Mouse (Mus musculus) layer of hippocampus, postnatal 10 days (tissue): ENCODE data around the gene Fblim1. TPM values are rescaled to one million over a fixed set of nuclear protein-coding genes. Genes with fewer than 3 reads are reported as not detected.
A peak's percentile ranks its signal among the peaks of the same experiment; 100 is the strongest.
"Not testable (repeated sequence)": the region's sequence is repeated elsewhere in the genome, so short reads cannot be mapped to it uniquely, and the experiment has no call there.

Experiments
- DNase-seq, 2 experiments: peaks; one replicate each; pipeline ENCODE4 v3.0.0; 2021; ENCODE audit warnings: low spot score in 2 of 2
- total RNA-seq, 2 experiments: library from RNA; stranded (reverse); gene quantifications; 2 replicates each; pipeline ENCODE4 v1.2.3; 2021

The Fblim1 gene
- total RNA-seq, 2 experiments from 2014 or later, result 4.6 to 5.0 TPM

GRCm38 (mm10) chr4:141570821-141571220 lies 35.1 kb downstream of the Fblim1 start:
- no peak for DNase-seq

DNA sequence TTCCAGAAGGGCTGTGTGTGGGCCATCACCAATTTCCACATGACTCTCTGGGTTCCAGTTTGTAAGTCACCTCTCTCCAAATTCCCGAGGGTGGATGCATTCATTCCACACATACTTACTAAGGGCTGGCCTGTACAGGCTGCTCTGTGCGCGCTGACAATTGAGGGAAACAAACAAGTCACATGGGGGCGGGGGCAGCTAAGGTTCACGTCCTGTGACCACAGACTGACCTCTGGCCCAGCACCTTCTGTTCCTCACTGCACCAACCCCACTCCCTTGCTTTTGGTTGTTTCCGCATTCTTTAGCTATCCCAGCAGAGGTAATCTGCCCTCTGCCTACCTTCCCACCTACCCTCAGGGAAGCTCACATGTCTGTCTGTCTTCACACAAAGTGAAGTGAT lies 35.9 kb downstream of the Fblim1 start:
- no peak for DNase-seq

- no peak for DNase-seq
These were observed 36.9 kb downstream of the Fblim1 start for GRCm38 (mm10) chr4:141568966-141569365.

DNA sequence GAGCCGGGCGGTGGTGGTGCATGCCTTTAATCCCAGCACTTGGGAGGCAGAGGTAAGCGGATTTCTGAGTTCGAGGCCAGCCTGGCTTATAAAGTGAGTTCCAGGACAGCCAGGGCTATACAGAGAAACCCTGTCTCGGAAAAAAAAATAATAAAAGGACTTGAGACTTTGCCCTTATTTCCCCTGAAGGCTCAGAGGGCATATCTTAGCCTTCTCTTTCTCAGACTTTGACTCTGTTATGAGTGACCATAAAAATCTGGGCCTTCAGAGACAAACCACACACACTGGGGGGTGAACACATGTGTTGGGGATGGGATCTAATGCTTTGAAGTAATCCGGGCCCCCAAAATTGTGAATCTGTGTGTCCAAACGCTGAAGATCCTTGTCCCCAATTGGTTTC lies 38.7 kb downstream of the Fblim1 start:
- not testable (repeated sequence) for DNase-seq

DNA sequence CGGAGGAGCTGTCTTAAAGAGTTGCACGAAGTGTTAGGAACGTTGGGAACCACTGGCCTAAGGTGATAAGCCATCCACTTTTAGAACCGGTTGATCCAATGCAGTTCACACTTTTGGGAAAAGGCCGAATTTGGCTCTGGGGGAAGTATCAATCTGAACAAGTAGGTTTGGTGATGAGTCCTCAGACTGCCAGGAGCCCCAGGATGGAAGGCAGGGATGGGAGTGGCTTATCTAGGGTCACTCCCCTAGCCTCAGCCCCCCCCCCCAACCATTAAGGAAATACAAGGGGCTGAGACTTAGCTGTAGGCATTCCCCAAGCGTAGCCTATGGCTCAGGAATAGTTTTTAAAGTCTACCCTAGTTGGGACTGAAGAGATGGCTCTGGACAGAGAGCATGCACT lies 39.7 kb downstream of the Fblim1 start:
- DNase-seq, result no peak

- no peak for DNase-seq
These were observed 40.6 kb downstream of the Fblim1 start for GRCm38 (mm10) chr4:141565325-141565724.

GRCm38 (mm10) chr4:141564660-141565059 lies 41.2 kb downstream of the Fblim1 start:
- DNase-seq, result no peak

GRCm38 (mm10) chr4:141564209-141564608 lies 41.7 kb downstream of the Fblim1 start:
- no peak for DNase-seq

GRCm38 (mm10) chr4:141562281-141562680 lies 43.6 kb downstream of the Fblim1 start:
- no peak for DNase-seq

- not testable (repeated sequence) for DNase-seq
These were observed 44.5 kb downstream of the Fblim1 start for GRCm38 (mm10) chr4:141561331-141561919.

- DNase-seq, result peak; percentile 74 to 84
These were observed 46.0 kb downstream of the Fblim1 start for GRCm38 (mm10) chr4:141559898-141560263.

GRCm38 (mm10) chr4:141559131-141559897 lies 46.6 kb downstream of the Fblim1 start:
- DNase-seq, result peak; percentile 54 to 59

GRCm38 (mm10) chr4:141558658-141559057 lies 47.2 kb downstream of the Fblim1 start:
- DNase-seq, result no peak

GRCm38 (mm10) chr4:141556163-141556562 lies 49.7 kb downstream of the Fblim1 start:
- DNase-seq, result not testable (repeated sequence)

- DNase-seq, result not testable (repeated sequence)
These were observed 51.5 kb downstream of the Fblim1 start for GRCm38 (mm10) chr4:141554255-141554865.

- no peak for DNase-seq
These were observed 53.4 kb downstream of the Fblim1 start for GRCm38 (mm10) chr4:141552484-141552883.

- no peak for DNase-seq
These were observed 58.6 kb downstream of the Fblim1 start for GRCm38 (mm10) chr4:141547299-141547698.

DNA sequence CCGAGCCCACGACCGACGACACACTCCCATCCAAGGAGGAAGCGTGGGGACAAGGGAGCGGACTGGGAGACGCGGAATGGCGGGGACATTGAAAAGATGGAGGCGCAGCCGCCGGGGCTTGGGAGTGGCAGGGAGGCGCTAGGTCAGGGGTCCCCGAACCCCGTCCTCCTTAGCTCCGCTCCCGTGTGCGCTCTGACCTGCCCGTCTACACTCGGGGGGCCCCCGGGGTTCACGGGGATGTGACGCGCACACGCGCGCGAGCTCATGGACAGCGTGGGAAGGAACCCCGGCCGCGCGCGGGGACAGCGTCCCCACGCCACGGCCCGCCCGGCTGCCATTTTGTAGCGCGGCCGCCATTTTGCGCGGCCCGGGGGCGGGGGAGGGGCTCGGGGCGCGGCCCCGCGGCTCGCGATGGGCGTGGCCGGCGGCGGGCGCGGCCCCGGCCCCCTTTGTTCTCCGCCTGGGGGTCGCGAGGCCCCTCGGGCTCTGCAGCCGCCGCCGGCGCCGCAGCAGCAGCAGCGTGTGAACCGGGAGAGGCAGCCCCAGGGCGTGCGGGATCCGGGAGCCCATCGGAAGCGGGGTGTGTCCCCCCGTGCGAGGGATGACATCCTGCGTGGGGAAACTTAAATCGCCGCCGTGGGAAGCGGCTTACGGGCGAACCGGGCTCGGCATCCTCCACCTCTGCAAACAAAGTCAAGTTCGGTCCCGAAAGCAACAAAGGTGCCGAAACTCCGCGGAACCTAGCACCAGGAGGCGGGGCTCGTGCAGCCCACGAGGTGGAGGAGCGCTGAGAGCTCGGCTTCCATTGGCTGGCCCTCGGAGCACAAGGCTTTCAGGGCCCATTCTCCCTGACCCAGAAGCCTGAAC lies 59.3 kb downstream of the Fblim1 start:
- peak; percentile 80 to 87 for DNase-seq

DNA sequence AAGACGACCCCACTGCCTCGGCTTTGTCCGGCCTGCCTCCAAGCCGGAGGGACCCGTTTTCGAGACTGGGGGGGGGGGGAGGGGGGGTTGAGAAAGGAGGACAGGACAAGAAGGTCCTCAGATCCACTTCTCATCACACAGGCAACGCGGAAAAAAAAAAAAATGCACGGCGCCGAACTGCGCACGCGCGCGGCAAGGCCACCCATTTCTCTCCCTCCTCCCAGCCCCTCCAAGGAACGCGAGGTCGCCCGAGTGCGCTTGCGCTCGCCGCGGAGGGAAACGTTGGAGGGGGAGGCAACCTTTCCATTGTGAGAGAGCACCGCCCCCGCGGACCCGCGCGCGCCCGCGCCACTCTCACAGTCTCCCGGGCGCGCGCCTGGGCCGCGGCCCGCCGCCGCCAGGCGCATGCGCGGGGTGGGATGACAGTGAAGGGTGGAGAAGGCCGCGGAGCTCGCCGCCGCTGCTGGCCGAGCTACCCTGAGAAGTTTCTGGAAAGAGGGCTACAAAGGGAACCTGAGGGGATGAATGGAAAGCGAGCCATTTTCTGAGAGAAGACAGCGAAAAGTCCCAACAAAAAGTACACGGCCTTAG lies 60.1 kb downstream of the Fblim1 start:
- peak; percentile 99 for DNase-seq

- peak; percentile 49 to 68 for DNase-seq
These were observed 60.7 kb downstream of the Fblim1 start for GRCm38 (mm10) chr4:141545071-141545742.
